Mouse (Mus musculus): ENCODE data around the gene Nell2. TPM values are rescaled to one million over a fixed set of nuclear protein-coding genes. Genes with fewer than 3 reads are reported as not detected.

Gene Nell2
- polyA plus RNA-seq, 1 experiment from 2014 or later: 13.5 TPM

GRCm38 (mm10) chr15:95411949-95412741, 116.2 kb downstream of the Nell2 start:
- 48% methylated on average over 5 of the region's 5 CpGs for WGBS
- ATAC-seq (ENCODE audit: insufficient number of reproducible peaks, insufficient read depth, low FRiP score, low TSS enrichment, low read depth): no peak
- Histone ChIP-seq H3K27ac (no peak overlapping the region), H3K4me2 (no peak overlapping the region), H3K27me3 (no peaks in the 10 kb centered on the region), H3K9ac (no peak overlapping the region), H3K36me3 (no peaks in the 10 kb centered on the region), H3K4me3 (no peak overlapping the region), H3K4me1 (no peaks in the 10 kb centered on the region), H3K9me3 (no peaks in the 10 kb centered on the region)

- H3K27ac ChIP-seq: no peak overlapping the region
- WGBS: 86% methylated on average over 11 of the region's 11 CpGs
- ATAC-seq (ENCODE audit: insufficient number of reproducible peaks, insufficient read depth, low FRiP score, low TSS enrichment, low read depth): no peak
- H3K9me3 ChIP-seq: no peaks in the 10 kb centered on the region
- H3K9ac ChIP-seq: no peak overlapping the region
- H3K4me1 ChIP-seq: no peaks in the 10 kb centered on the region
- H3K4me3 ChIP-seq: no peak overlapping the region
- H3K4me2 ChIP-seq: no peak overlapping the region
- H3K36me3 ChIP-seq: no peaks in the 10 kb centered on the region
- no peaks in the 10 kb centered on the region for H3K27me3 ChIP-seq
These were observed 118.0 kb downstream of the Nell2 start for GRCm38 (mm10) chr15:95410213-95410843.

- Histone ChIP-seq H3K4me1 (no peaks in the 10 kb centered on the region), H3K4me3 (no peak overlapping the region), H3K27ac (no peak overlapping the region), H3K9ac (no peak overlapping the region), H3K9me3 (no peaks in the 10 kb centered on the region), H3K36me3 (no peaks in the 10 kb centered on the region), H3K27me3 (no peaks in the 10 kb centered on the region), H3K4me2 (no peak overlapping the region)
- WGBS: 88% methylated on average over 5 of the region's 5 CpGs
- no peak for ATAC-seq (ENCODE audit: insufficient number of reproducible peaks, insufficient read depth, low FRiP score, low TSS enrichment, low read depth)
These were observed 138.0 kb downstream of the Nell2 start for GRCm38 (mm10) chr15:95390347-95390746.

- WGBS: 84% methylated on average over 4 of the region's 4 CpGs
These were observed 139.4 kb downstream of the Nell2 start for GRCm38 (mm10) chr15:95388950-95389349.

GRCm38 (mm10) chr15:95380859-95381258, 147.5 kb downstream of the Nell2 start:
- Histone ChIP-seq H3K36me3 (no peaks in the 10 kb centered on the region), H3K4me2 (no peak overlapping the region), H3K9ac (no peak overlapping the region), H3K4me1 (no peaks in the 10 kb centered on the region), H3K4me3 (no peak overlapping the region), H3K27me3 (no peaks in the 10 kb centered on the region), H3K9me3 (no peaks in the 10 kb centered on the region), H3K27ac (no peak overlapping the region)
- ATAC-seq (ENCODE audit: insufficient number of reproducible peaks, insufficient read depth, low FRiP score, low TSS enrichment, low read depth): no peak
- WGBS: 55% methylated on average over 2 of the region's 2 CpGs

More at GRCm38 (mm10) chr15:95388950-95389349, 139.4 kb downstream of the Nell2 start:
- H3K4me1 ChIP-seq: no peaks in the 10 kb centered on the region
- no peak overlapping the region for H3K27ac ChIP-seq
- no peak overlapping the region for H3K4me3 ChIP-seq
- no peak for ATAC-seq (ENCODE audit: insufficient number of reproducible peaks, insufficient read depth, low FRiP score, low TSS enrichment, low read depth)
- no peak overlapping the region for H3K4me2 ChIP-seq
- H3K36me3 ChIP-seq: no peaks in the 10 kb centered on the region
- no peaks in the 10 kb centered on the region for H3K27me3 ChIP-seq
- H3K9ac ChIP-seq: no peak overlapping the region
- H3K9me3 ChIP-seq: no peaks in the 10 kb centered on the region

GRCm38 (mm10) chr15:95370720-95371395, 157.5 kb downstream of the Nell2 start:
- 72% methylated on average over 16 of the region's 16 CpGs for WGBS
- no peaks in the 10 kb centered on the region for H3K9me3 ChIP-seq
- no peaks in the 10 kb centered on the region for H3K36me3 ChIP-seq
- H3K4me3 ChIP-seq: no peak overlapping the region
- no peak for ATAC-seq (ENCODE audit: insufficient number of reproducible peaks, insufficient read depth, low FRiP score, low TSS enrichment, low read depth)
- no peak overlapping the region for H3K4me2 ChIP-seq
- no peak overlapping the region for H3K27ac ChIP-seq
- no peaks in the 10 kb centered on the region for H3K27me3 ChIP-seq
- H3K9ac ChIP-seq: no peak overlapping the region
- no peaks in the 10 kb centered on the region for H3K4me1 ChIP-seq

GRCm38 (mm10) chr15:95368185-95368584, 160.2 kb downstream of the Nell2 start:
- H3K4me3 ChIP-seq: no peak overlapping the region
- no peak overlapping the region for H3K27ac ChIP-seq
- H3K9me3 ChIP-seq: no peaks in the 10 kb centered on the region
- WGBS: 84% methylated on average over 10 of the region's 10 CpGs
- no peaks in the 10 kb centered on the region for H3K36me3 ChIP-seq
- H3K4me1 ChIP-seq: no peaks in the 10 kb centered on the region
- ATAC-seq (ENCODE audit: insufficient number of reproducible peaks, insufficient read depth, low FRiP score, low TSS enrichment, low read depth): no peak
- no peak overlapping the region for H3K9ac ChIP-seq
- H3K4me2 ChIP-seq: no peak overlapping the region
- no peaks in the 10 kb centered on the region for H3K27me3 ChIP-seq

- H3K27ac ChIP-seq: no peak overlapping the region
- no peak overlapping the region for H3K4me2 ChIP-seq
- WGBS: 51% methylated on average over 3 of the region's 3 CpGs
- no peaks in the 10 kb centered on the region for H3K9me3 ChIP-seq
- H3K4me1 ChIP-seq: no peaks in the 10 kb centered on the region
- no peak for ATAC-seq (ENCODE audit: insufficient number of reproducible peaks, insufficient read depth, low FRiP score, low TSS enrichment, low read depth)
- no peaks in the 10 kb centered on the region for H3K27me3 ChIP-seq
- H3K4me3 ChIP-seq: no peak overlapping the region
- H3K36me3 ChIP-seq: no peaks in the 10 kb centered on the region
- H3K9ac ChIP-seq: no peak overlapping the region
These were observed 161.9 kb downstream of the Nell2 start for GRCm38 (mm10) chr15:95366506-95366905.

GRCm38 (mm10) chr15:95354806-95355205, 173.6 kb downstream of the Nell2 start:
- ATAC-seq (ENCODE audit: insufficient number of reproducible peaks, insufficient read depth, low FRiP score, low TSS enrichment, low read depth): no peak
- Histone ChIP-seq H3K36me3 (no peaks in the 10 kb centered on the region), H3K4me3 (no peak overlapping the region), H3K27me3 (no peaks in the 10 kb centered on the region), H3K4me1 (no peaks in the 10 kb centered on the region), H3K27ac (no peak overlapping the region), H3K9me3 (no peaks in the 10 kb centered on the region; the same call in 1 of the 2 replicates), H3K9ac (no peak overlapping the region), H3K4me2 (no peak overlapping the region)
- WGBS: 79% methylated on average over 1 of the region's 1 CpGs

GRCm38 (mm10) chr15:95334323-95335296, 193.7 kb downstream of the Nell2 start:
- Histone ChIP-seq H3K27me3 (no peaks in the 10 kb centered on the region), H3K9ac (no peak overlapping the region), H3K4me3 (no peak overlapping the region), H3K9me3 (no peaks in the 10 kb centered on the region), H3K4me1 (no peaks in the 10 kb centered on the region), H3K27ac (no peak overlapping the region), H3K36me3 (no peaks in the 10 kb centered on the region), H3K4me2 (no peak overlapping the region)
- 83% methylated on average over 11 of the region's 11 CpGs for WGBS
- ATAC-seq (ENCODE audit: insufficient number of reproducible peaks, insufficient read depth, low FRiP score, low TSS enrichment, low read depth): no peak

GRCm38 (mm10) chr15:95333229-95333628, 195.1 kb downstream of the Nell2 start:
- no peak overlapping the region for H3K9ac ChIP-seq
- no peaks in the 10 kb centered on the region for H3K4me1 ChIP-seq
- no peaks in the 10 kb centered on the region for H3K9me3 ChIP-seq
- H3K27me3 ChIP-seq: no peaks in the 10 kb centered on the region
- no peaks in the 10 kb centered on the region for H3K36me3 ChIP-seq
- no peak overlapping the region for H3K4me2 ChIP-seq
- no peak for ATAC-seq (ENCODE audit: insufficient number of reproducible peaks, insufficient read depth, low FRiP score, low TSS enrichment, low read depth)
- no peak overlapping the region for H3K4me3 ChIP-seq
- H3K27ac ChIP-seq: no peak overlapping the region
- 81% methylated on average over 4 of the region's 4 CpGs for WGBS

Data from embryonic facial prominence, embryonic 13.5 days (tissue).